Mouse (Mus musculus) kidney, postnatal 4 days (tissue): ENCODE data around the gene Cdca4.
A peak's percentile ranks its signal among the peaks of the same experiment; 100 is the strongest.
"Not testable (repeated sequence)": the region's sequence is repeated elsewhere in the genome, so short reads cannot be mapped to it uniquely, and the experiment has no call there.

Experiments
- DNase-seq, 2 experiments: peaks; one replicate each; pipeline ENCODE4 v3.0.0; 2021; ENCODE audit warnings: mixed read lengths in 2 of 2

The Cdca4 gene

GRCm38 (mm10) chr12:112857021-112857925 lies 28.1 kb upstream of the Cdca4 start:
- DNase-seq = no peak

GRCm38 (mm10) chr12:112856338-112856737 lies 27.1 kb upstream of the Cdca4 start:
- DNase-seq = no peak

- no peak for DNase-seq
These were observed 25.5 kb upstream of the Cdca4 start for GRCm38 (mm10) chr12:112854610-112855333.

GRCm38 (mm10) chr12:112853050-112853729 lies 24.0 kb upstream of the Cdca4 start:
- no peak for DNase-seq

- DNase-seq = no peak
These were observed 21.9 kb upstream of the Cdca4 start for GRCm38 (mm10) chr12:112851116-112851515.

GRCm38 (mm10) chr12:112850344-112850743 lies 21.1 kb upstream of the Cdca4 start:
- DNase-seq = no peak

GRCm38 (mm10) chr12:112849235-112850022 lies 20.2 kb upstream of the Cdca4 start:
- DNase-seq = peak; percentile 23 to 45

- no peak for DNase-seq
These were observed 18.7 kb upstream of the Cdca4 start for GRCm38 (mm10) chr12:112847880-112848279.

- peak; percentile 94 for DNase-seq
These were observed 14.6 kb upstream of the Cdca4 start for GRCm38 (mm10) chr12:112843803-112844202.

GRCm38 (mm10) chr12:112842128-112842527 lies 12.9 kb upstream of the Cdca4 start:
- not testable (repeated sequence) for DNase-seq

- DNase-seq = not testable (repeated sequence)
These were observed 12.2 kb upstream of the Cdca4 start for GRCm38 (mm10) chr12:112841338-112841892.

- DNase-seq = no peak
These were observed 11.2 kb upstream of the Cdca4 start for GRCm38 (mm10) chr12:112840209-112841086.

- no peak for DNase-seq
These were observed 5.8 kb upstream of the Cdca4 start for GRCm38 (mm10) chr12:112835046-112835445.

GRCm38 (mm10) chr12:112833527-112833926 lies 4.3 kb upstream of the Cdca4 start:
- no peak for DNase-seq

GRCm38 (mm10) chr12:112832411-112832810 lies 3.2 kb upstream of the Cdca4 start:
- no peak for DNase-seq

- DNase-seq = no peak
These were observed 1.3 kb upstream of the Cdca4 start for GRCm38 (mm10) chr12:112830570-112830969.

- no peak for DNase-seq
These were observed 918 bp upstream of the Cdca4 start for GRCm38 (mm10) chr12:112830141-112830540.

- DNase-seq = peak; percentile 78 to 89
These were observed 551 bp downstream of the Cdca4 start for GRCm38 (mm10) chr12:112828501-112829243.

- no peak for DNase-seq
These were observed 3.3 kb downstream of the Cdca4 start for GRCm38 (mm10) chr12:112825901-112826300.

- no peak for DNase-seq
These were observed 6.0 kb downstream of the Cdca4 start for GRCm38 (mm10) chr12:112823221-112823620.
